Mouse (Mus musculus) layer of hippocampus, adult 18-20 months (tissue): ENCODE measurements around the gene Rab7b. TPM values are rescaled to one million over a fixed set of nuclear protein-coding genes. Genes with fewer than 3 reads are reported as not detected.

Experiments used
- DNase-seq, 2 experiments: peaks; one replicate each; pipeline ENCODE4 v3.0.0; 2022; ENCODE audit warnings: low spot score in 2 of 2
- long read RNA-seq: library from polyadenylated mRNA; stranded (forward); transcript quantifications from one replicate; pipeline ENCODE4 v2.0.0, GENCODE M21; 2021
- total RNA-seq, 2 experiments: library from RNA; stranded (reverse); gene quantifications; 2 replicates each; pipeline ENCODE4 v1.2.3; 2021

Rab7b gene
- under 1 TPM; 0.76 to 0.77 TPM for total RNA-seq
- long read RNA-seq: 0 reads

GRCm38 (mm10) chr1:131688475-131688874, at the start of gene Rab7b:
TSS of gene Rab7b (plus strand) at chr1:131688695.
- no peak for DNase-seq

GRCm38 (mm10) chr1:131640062-131640461, 48.4 kb upstream of the Rab7b start:
- DNase-seq: no peak

- DNase-seq: no peak
These were observed 46.9 kb upstream of the Rab7b start for GRCm38 (mm10) chr1:131641565-131641964.

- no peak for DNase-seq
These were observed 46.2 kb upstream of the Rab7b start for GRCm38 (mm10) chr1:131642251-131642650.

- no peak for DNase-seq
These were observed 35.6 kb upstream of the Rab7b start for GRCm38 (mm10) chr1:131652670-131653443.

GRCm38 (mm10) chr1:131655601-131656000, 32.9 kb upstream of the Rab7b start:
- DNase-seq: no peak

GRCm38 (mm10) chr1:131657945-131658354, 30.5 kb upstream of the Rab7b start:
- peak; percentile 86 to 96 for DNase-seq

GRCm38 (mm10) chr1:131659512-131660085, 28.9 kb upstream of the Rab7b start:
- no peak for DNase-seq

- DNase-seq: no peak
These were observed 28.2 kb upstream of the Rab7b start for GRCm38 (mm10) chr1:131660266-131660665.

- no peak for DNase-seq
These were observed 27.6 kb upstream of the Rab7b start for GRCm38 (mm10) chr1:131660716-131661472.

- DNase-seq: no peak
These were observed 26.7 kb upstream of the Rab7b start for GRCm38 (mm10) chr1:131661749-131662148.

- no peak for DNase-seq
These were observed 25.1 kb upstream of the Rab7b start for GRCm38 (mm10) chr1:131663286-131663995.

- DNase-seq: no peak
These were observed 24.4 kb upstream of the Rab7b start for GRCm38 (mm10) chr1:131664136-131664535.

GRCm38 (mm10) chr1:131665886-131666285, 22.6 kb upstream of the Rab7b start:
- no peak for DNase-seq

GRCm38 (mm10) chr1:131671113-131671512, 17.4 kb upstream of the Rab7b start:
- no peak for DNase-seq

- DNase-seq: no peak
These were observed 16.1 kb upstream of the Rab7b start for GRCm38 (mm10) chr1:131672361-131672760.

- DNase-seq: no peak
These were observed 8.9 kb upstream of the Rab7b start for GRCm38 (mm10) chr1:131679644-131680043.

- no peak for DNase-seq
These were observed 756 bp upstream of the Rab7b start for GRCm38 (mm10) chr1:131687739-131688138.

GRCm38 (mm10) chr1:131689016-131689415, 521 bp downstream of the Rab7b start:
- no peak for DNase-seq

- no peak for DNase-seq
These were observed 1.4 kb downstream of the Rab7b start for GRCm38 (mm10) chr1:131689899-131690298.

GRCm38 (mm10) chr1:131690435-131690834, 1.9 kb downstream of the Rab7b start:
- no peak for DNase-seq
